Mouse (Mus musculus) CD4-positive naive resting alpha-beta T cell, adult 76 days (primary cell): ENCODE results near the gene Cds2. TPM values are rescaled to one million over a fixed set of nuclear protein-coding genes. Genes with fewer than 3 reads are reported as not detected.

Experiments
- total RNA-seq: library from RNA; stranded (reverse); gene quantifications from one replicate; pipeline ENCODE4 v1.2.4, GENCODE M21; 2023

Cds2 gene
- total RNA-seq = 94.3 TPM

GRCm38 (mm10) chr2:132262879-132263398 lies at the start of gene Cds2:
Gene Cds2 (plus strand): TSS chr2:132263148.

GRCm38 (mm10) chr2:132247539-132248313 lies 15.2 kb upstream of the Cds2 start, which contains the start of gene Tmem230:
Gene Tmem230 (minus strand): TSS chr2:132247807.

GRCm38 (mm10) chr2:132252542-132253528 lies 10.1 kb upstream of the Cds2 start, which contains the start of gene Pcna:
Gene Pcna (minus strand): TSS chr2:132253314.

Other genes with a start within 250 kb of the Cds2 start
- 138 TPM for gene Rassf2, start 232.9 kb upstream of the Cds2 start, total RNA-seq
- 45.0 TPM for gene Slc23a2, start 118.0 kb upstream of the Cds2 start, total RNA-seq
- gene Tmem230, start 15.3 kb upstream of the Cds2 start, total RNA-seq = 17.9 TPM
- 233 TPM for gene Pcna, start 9.8 kb upstream of the Cds2 start, total RNA-seq
- gene Prokr2, start 122.3 kb downstream of the Cds2 start, total RNA-seq = not detected